Mouse (Mus musculus): ENCODE data around the gene Serping1. TPM values are rescaled to one million over a fixed set of nuclear protein-coding genes. Genes with fewer than 3 reads are reported as not detected.

Gene Serping1
- polyA plus RNA-seq, 1 experiment: 135 TPM

DNA sequence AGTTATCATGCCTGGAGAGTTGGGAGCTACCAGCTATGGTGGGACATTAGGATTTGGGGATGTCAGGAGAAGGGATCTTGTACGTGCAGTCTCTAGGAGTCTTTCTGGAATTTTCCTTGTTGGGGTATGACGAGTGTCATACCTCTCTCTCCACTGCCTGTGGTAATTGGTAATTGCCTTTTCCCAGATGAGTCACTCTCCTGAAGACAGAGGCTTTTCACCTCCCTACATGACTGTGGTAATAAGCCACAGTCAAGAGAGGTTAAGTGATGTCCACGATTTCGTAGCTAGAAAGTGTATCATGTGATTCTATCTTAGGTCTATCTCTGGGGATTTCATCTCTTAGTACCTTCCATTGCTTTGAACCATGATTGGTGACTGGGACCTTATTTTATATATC, 2.8 kb downstream of the Serping1 start:
- Histone ChIP-seq H3K4me3 (ENCODE audit: extremely low read depth, insufficient read depth, insufficient read length) (no peak overlapping the region), H3K4me1 (ENCODE audit: control insufficient read depth, insufficient read depth, insufficient read length) (no peaks in the 10 kb centered on the region), H3K27me3 (ENCODE audit: control insufficient read depth, insufficient read depth, low read length) (no peaks in the 10 kb centered on the region), H3K36me3 (ENCODE audit: control insufficient read depth, insufficient read depth, low read length) (no peaks in the 10 kb centered on the region), H3K27ac (ENCODE audit: insufficient read depth, low read length) (no peak overlapping the region)
- TF ChIP-seq CTCF (IDR thresholded peaks at IDR 0.05; ENCODE audit: extremely low read depth, insufficient read depth, insufficient read length, insufficient replicate concordance) (no peak), POLR2A (IDR thresholded peaks at IDR 0.05; ENCODE audit: low read depth, low read length) (no peak)
- DNase-seq (ENCODE audit: low read depth in 1 of 2, low spot score in 2 of 2): no peak
- 80% methylated on average over 4 of the region's 4 CpGs for WGBS

DNA sequence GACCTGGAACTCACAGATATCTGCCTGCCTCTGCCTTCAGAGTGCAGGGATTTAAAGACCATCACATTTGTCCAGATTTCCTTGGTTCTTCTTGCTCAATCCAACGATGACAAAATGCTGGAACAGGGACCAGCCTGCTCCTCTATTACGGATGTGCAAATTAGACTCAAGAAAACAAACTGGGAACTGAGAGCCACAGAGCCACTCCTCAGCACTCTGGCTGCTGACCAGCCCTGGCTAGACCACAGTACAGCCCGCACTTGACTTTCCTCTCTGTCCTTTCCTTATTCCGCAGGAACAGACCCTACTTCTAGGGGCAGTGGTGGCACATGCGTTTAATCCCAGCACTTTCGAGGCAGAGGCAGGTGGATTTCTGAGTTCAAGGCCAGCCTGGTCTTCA, 4.7 kb downstream of the Serping1 start:
- no peak for DNase-seq (ENCODE audit: low read depth in 1 of 2, low spot score in 2 of 2)
- H3K4me3 ChIP-seq (ENCODE audit: extremely low read depth, insufficient read depth, insufficient read length): no peak overlapping the region
- H3K4me1 ChIP-seq (ENCODE audit: control insufficient read depth, insufficient read depth, insufficient read length): no peaks in the 10 kb centered on the region
- no peak overlapping the region for H3K27ac ChIP-seq (ENCODE audit: insufficient read depth, low read length)
- H3K36me3 ChIP-seq (ENCODE audit: control insufficient read depth, insufficient read depth, low read length): no peaks in the 10 kb centered on the region
- TF ChIP-seq CTCF (IDR thresholded peaks at IDR 0.05; ENCODE audit: extremely low read depth, insufficient read depth, insufficient read length, insufficient replicate concordance) (no peak), POLR2A (IDR thresholded peaks at IDR 0.05; ENCODE audit: low read depth, low read length) (no peak)
- WGBS: 79% methylated on average over 6 of the region's 6 CpGs
- H3K27me3 ChIP-seq (ENCODE audit: control insufficient read depth, insufficient read depth, low read length): no peaks in the 10 kb centered on the region

DNA sequence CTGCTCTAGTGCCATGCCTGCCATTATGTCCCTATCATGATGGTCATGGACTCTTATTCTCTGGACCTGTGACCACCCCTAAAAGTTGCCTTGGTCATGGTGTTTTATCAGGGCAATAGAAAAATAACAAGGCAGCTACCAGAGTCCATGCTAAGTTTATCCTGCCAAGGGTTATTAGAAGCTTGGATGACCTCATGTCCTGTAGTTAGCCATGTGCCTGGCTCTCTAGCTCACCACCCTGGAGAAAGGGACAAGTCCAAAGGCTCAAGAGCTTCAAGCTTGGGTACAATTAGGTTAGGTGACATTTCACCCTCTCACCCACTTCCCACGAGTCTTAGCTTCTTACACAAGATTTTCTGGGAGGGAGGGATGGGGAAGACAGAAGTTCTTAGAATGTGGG, 12.4 kb downstream of the Serping1 start:
- Histone ChIP-seq H3K36me3 (ENCODE audit: control insufficient read depth, insufficient read depth, low read length) (no peaks in the 10 kb centered on the region), H3K4me1 (ENCODE audit: control insufficient read depth, insufficient read depth, insufficient read length) (no peaks in the 10 kb centered on the region), H3K4me3 (ENCODE audit: extremely low read depth, insufficient read depth, insufficient read length) (no peak overlapping the region), H3K27ac (ENCODE audit: insufficient read depth, low read length) (no peak overlapping the region), H3K27me3 (ENCODE audit: control insufficient read depth, insufficient read depth, low read length) (no peaks in the 10 kb centered on the region)
- TF ChIP-seq CTCF (IDR thresholded peaks at IDR 0.05; ENCODE audit: extremely low read depth, insufficient read depth, insufficient read length, insufficient replicate concordance) (no peak), POLR2A (IDR thresholded peaks at IDR 0.05; ENCODE audit: low read depth, low read length) (no peak)
- WGBS: 45% methylated on average over 1 of the region's 1 CpGs
- no peak for DNase-seq (ENCODE audit: low read depth in 1 of 2, low spot score in 2 of 2)

- 69% methylated on average over 4 of the region's 4 CpGs for WGBS
Measured at GRCm38 (mm10) chr2:84762295-84762694, 12.9 kb downstream of the Serping1 start.

DNA sequence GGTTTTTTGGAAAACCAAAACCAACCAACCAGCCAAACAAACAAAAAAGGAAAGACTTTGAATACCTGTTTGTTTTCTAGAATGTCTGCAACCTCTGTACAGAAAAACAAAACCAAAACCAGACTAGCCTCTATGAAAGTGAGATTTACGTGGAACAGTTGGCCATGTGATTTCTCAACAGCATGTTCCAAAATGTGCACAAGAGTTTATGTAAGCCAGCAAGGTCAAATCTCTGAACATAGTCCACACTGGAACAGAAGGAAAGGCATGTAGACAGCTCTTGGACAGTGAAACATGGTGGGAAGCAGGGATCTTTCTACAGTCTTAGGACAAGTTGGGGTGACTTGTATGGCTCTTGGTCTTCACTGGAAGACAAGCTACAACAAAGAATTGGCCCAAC, 13.4 kb downstream of the Serping1 start:
- 80% methylated on average over 1 of the region's 1 CpGs for WGBS
- Histone ChIP-seq H3K27me3 (ENCODE audit: control insufficient read depth, insufficient read depth, low read length) (no peaks in the 10 kb centered on the region), H3K4me1 (ENCODE audit: control insufficient read depth, insufficient read depth, insufficient read length) (no peaks in the 10 kb centered on the region), H3K36me3 (ENCODE audit: control insufficient read depth, insufficient read depth, low read length) (no peaks in the 10 kb centered on the region), H3K27ac (ENCODE audit: insufficient read depth, low read length) (no peak overlapping the region), H3K4me3 (ENCODE audit: extremely low read depth, insufficient read depth, insufficient read length) (no peak overlapping the region)
- no peak for TF ChIP-seq CTCF (IDR thresholded peaks at IDR 0.05; ENCODE audit: extremely low read depth, insufficient read depth, insufficient read length, insufficient replicate concordance)
- no peak for TF ChIP-seq POLR2A (IDR thresholded peaks at IDR 0.05; ENCODE audit: low read depth, low read length)
- DNase-seq (ENCODE audit: low read depth in 1 of 2, low spot score in 2 of 2): no peak

More at GRCm38 (mm10) chr2:84762295-84762694, 12.9 kb downstream of the Serping1 start:
- Histone ChIP-seq H3K27ac (ENCODE audit: insufficient read depth, low read length) (no peak overlapping the region), H3K4me1 (ENCODE audit: control insufficient read depth, insufficient read depth, insufficient read length) (no peaks in the 10 kb centered on the region), H3K27me3 (ENCODE audit: control insufficient read depth, insufficient read depth, low read length) (no peaks in the 10 kb centered on the region), H3K36me3 (ENCODE audit: control insufficient read depth, insufficient read depth, low read length) (no peaks in the 10 kb centered on the region), H3K4me3 (ENCODE audit: extremely low read depth, insufficient read depth, insufficient read length) (no peak overlapping the region)
- DNase-seq (ENCODE audit: low read depth in 1 of 2, low spot score in 2 of 2): no peak
- no peak for TF ChIP-seq POLR2A (IDR thresholded peaks at IDR 0.05; ENCODE audit: low read depth, low read length)
- no peak for TF ChIP-seq CTCF (IDR thresholded peaks at IDR 0.05; ENCODE audit: extremely low read depth, insufficient read depth, insufficient read length, insufficient replicate concordance)

DNA sequence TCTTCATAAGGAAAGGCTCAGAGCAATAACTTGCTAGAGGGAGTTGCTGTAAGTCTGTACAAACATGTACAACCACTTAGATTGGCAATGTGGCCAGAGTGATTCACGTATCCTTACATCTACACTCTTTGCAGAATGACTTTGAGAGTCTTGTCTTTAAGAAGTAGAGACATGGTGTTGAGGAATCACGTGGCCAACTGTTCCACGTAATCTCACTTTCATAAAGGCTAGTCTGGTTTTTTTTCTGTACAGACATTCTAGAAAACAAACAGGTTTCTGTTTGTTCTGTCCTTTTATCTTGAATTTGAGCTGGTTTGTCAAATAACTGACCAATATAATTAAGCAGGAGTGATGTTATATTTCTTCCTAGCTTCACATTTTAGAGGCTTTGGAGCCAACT, 13.9 kb downstream of the Serping1 start:
- 73% methylated on average over 3 of the region's 3 CpGs for WGBS
- DNase-seq (ENCODE audit: low read depth in 1 of 2, low spot score in 2 of 2): no peak
- TF ChIP-seq POLR2A (IDR thresholded peaks at IDR 0.05; ENCODE audit: low read depth, low read length): no peak
- TF ChIP-seq CTCF (IDR thresholded peaks at IDR 0.05; ENCODE audit: extremely low read depth, insufficient read depth, insufficient read length, insufficient replicate concordance): no peak
- Histone ChIP-seq H3K36me3 (ENCODE audit: control insufficient read depth, insufficient read depth, low read length) (no peaks in the 10 kb centered on the region), H3K4me3 (ENCODE audit: extremely low read depth, insufficient read depth, insufficient read length) (no peak overlapping the region), H3K27me3 (ENCODE audit: control insufficient read depth, insufficient read depth, low read length) (no peaks in the 10 kb centered on the region), H3K27ac (ENCODE audit: insufficient read depth, low read length) (no peak overlapping the region), H3K4me1 (ENCODE audit: control insufficient read depth, insufficient read depth, insufficient read length) (no peaks in the 10 kb centered on the region)

- WGBS: 73% methylated on average over 8 of the region's 8 CpGs
- TF ChIP-seq POLR2A (IDR thresholded peaks at IDR 0.05; ENCODE audit: low read depth, low read length) (no peak), CTCF (IDR thresholded peaks at IDR 0.05; ENCODE audit: extremely low read depth, insufficient read depth, insufficient read length, insufficient replicate concordance) (no peak)
- Histone ChIP-seq H3K4me1 (ENCODE audit: control insufficient read depth, insufficient read depth, insufficient read length) (no peaks in the 10 kb centered on the region), H3K27me3 (ENCODE audit: control insufficient read depth, insufficient read depth, low read length) (no peaks in the 10 kb centered on the region), H3K36me3 (ENCODE audit: control insufficient read depth, insufficient read depth, low read length) (no peaks in the 10 kb centered on the region), H3K4me3 (ENCODE audit: extremely low read depth, insufficient read depth, insufficient read length) (no peak overlapping the region), H3K27ac (ENCODE audit: insufficient read depth, low read length) (no peak overlapping the region)
- DNase-seq (ENCODE audit: low read depth in 1 of 2, low spot score in 2 of 2): no peak
Measured at GRCm38 (mm10) chr2:84760777-84761176, 14.5 kb downstream of the Serping1 start.
